Mouse (Mus musculus): ENCODE results near the gene 1700003F12Rik.

1700003F12Rik gene

DNA sequence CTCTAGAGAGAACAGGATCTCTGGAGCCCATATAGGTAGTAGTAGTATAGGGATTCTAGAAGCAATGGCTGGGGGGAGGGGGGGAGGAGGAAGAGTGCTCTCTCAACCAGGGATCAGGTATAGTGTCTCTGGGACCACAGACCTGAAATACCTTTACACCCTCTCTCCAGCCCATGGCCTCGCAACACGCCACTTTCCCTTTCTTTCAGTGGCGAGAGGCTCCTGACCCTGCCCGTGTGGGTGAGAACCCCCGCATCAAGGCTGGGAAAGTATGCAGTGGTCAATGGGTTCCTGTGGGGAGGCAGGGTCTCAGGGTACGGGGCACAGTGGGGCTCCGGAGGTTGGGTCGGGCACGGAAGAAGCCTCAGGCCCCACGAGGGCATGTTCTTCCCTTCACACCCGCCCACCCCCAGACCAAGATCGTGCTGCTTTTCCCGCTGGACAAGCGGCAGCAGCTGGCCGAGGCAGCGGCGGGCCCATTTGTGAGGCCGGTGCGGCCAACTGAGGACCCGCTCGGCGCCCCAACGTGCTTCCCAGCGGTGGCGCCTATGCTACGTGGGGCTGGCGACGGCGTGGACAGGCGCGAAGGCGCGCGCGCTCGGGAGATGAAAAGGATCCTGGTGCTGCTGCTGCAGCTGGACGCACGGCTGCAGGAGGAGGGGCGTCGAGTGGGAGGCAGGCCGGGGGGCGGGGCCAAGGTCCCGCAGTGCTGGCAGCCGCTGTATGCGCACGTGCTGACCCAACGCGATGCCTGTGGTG is 2.4 kb downstream of the 1700003F12Rik start:
- peak in 1 of 2 experiments; percentile 70 for DNase-seq (ENCODE audit: low spot score in 2 of 2)

GRCm38 (mm10) chr2:154549886-154550189 is 3.0 kb downstream of the 1700003F12Rik start:
- no peak for DNase-seq (ENCODE audit: low spot score in 2 of 2)

DNA sequence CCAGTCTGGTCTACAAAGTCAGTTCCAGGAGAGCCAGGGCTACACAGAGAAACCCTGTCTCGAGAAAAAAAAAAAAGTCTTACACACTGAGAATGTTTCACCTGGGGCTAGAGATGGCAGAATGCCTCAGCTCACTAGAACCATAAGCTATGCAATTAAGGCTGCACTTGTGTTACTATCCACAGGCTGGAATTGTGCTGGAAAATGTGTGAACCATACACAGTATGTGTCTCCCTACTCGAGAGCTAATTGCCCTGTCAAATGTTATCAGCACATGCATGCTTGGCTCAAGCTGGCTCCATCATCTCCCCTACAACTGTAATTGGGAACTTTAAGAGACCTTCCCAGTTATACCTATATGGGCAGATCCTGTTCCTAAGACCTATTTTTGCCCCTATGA is 4.1 kb downstream of the 1700003F12Rik start:
- no peak for DNase-seq (ENCODE audit: low spot score in 2 of 2)

DNA sequence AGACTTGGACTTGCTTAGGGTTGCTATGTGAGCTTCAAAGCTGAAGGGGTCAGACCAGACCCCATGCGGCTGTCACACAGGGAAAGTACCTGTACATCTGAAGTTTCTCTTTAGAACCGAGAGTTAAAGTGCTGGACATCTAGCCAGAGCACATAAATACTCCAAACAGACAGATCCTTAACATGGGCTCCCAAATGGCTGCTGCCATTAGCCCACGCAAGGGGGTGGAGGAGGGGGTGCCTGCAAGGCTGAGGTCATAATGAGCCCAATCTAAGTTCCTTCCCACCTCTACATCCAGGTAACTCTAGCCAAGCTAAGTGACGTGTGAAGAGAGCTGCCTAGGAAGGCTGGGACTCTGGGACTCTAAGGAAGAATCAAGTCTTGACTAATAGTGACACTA is 4.6 kb downstream of the 1700003F12Rik start, which contains the start of gene Actl10:
Actl10 (plus strand) TSS at position 301 of the 400 bp plus-strand sequence.
- DNase-seq (ENCODE audit: low spot score in 2 of 2): no peak

- DNase-seq (ENCODE audit: low spot score in 2 of 2): no peak
These were observed 5.0 kb downstream of the 1700003F12Rik start for GRCm38 (mm10) chr2:154551927-154552326.

- DNase-seq (ENCODE audit: low spot score in 2 of 2): peak; percentile 75 to 79
These were observed 5.6 kb downstream of the 1700003F12Rik start for GRCm38 (mm10) chr2:154552424-154552907.

- DNase-seq (ENCODE audit: low spot score in 2 of 2): no peak
These were observed 8.3 kb downstream of the 1700003F12Rik start for GRCm38 (mm10) chr2:154555235-154555634.

DNA sequence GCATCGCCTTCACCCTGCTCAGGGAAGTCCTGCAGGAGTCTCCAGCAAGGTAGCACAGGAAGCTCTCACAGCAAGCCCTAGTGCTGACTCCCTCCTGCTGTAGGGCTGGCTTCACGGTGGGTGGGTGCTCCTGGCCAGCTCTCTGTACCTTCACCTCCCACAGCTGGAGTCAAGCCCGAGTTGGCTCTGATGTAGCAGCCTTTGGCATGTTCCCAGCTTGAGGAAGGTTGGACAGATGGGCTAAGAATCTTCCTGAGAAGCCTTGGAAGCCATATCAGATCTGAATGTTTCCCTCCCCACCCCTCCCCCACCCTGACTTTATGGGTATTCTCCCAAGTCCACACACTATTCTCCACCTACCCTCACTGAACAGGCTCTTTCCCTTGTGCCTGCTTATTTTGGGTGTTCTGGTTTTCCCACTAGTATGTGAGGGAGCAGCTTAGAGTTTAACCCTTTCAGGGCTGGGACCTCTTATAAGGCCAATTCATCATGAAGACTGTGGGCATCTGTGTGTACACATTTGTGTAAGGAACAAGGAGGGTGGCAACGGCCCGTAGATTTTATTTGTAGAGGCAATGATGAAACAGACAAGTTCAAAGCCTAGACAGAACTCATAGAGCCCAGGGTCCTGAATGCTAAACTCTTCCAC is 10.4 kb downstream of the 1700003F12Rik start:
- DNase-seq (ENCODE audit: low spot score in 2 of 2): no peak

GRCm38 (mm10) chr2:154558264-154559039 is 11.6 kb downstream of the 1700003F12Rik start, which contains the start of gene Necab3:
Gene Necab3 (minus strand): TSS chr2:154558890.
- no peak for DNase-seq (ENCODE audit: low spot score in 2 of 2)

DNA sequence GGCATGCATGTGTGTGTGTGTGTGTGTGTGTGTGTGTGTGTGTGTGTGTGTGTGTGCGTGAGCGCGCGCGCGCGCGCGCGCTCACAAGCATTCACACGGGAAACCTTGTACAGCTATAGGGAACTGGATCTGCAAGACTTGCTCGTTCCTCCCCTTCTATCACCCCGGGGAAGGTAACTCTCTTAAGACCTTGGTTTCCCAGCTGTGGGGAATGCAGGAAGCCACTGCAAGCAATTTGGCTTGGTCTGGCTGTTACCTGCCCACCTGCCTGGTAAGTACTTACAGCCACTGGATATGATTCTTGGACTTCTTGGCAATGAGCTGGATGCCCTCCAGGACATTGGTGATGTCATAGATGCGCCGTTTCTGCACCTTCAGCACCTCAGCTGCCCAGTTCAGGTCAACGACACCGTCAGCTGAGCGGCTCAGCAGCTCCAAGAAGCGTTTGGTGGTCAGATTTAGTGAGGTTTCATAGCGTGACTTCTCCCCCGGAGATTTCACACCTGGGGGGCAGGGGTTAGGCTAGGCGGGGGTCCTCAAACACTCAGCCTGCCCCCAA is 16.8 kb downstream of the 1700003F12Rik start:
- no peak for DNase-seq (ENCODE audit: low spot score in 2 of 2)

GRCm38 (mm10) chr2:154565562-154565961 is 18.7 kb downstream of the 1700003F12Rik start:
- no peak for DNase-seq (ENCODE audit: low spot score in 2 of 2)

DNA sequence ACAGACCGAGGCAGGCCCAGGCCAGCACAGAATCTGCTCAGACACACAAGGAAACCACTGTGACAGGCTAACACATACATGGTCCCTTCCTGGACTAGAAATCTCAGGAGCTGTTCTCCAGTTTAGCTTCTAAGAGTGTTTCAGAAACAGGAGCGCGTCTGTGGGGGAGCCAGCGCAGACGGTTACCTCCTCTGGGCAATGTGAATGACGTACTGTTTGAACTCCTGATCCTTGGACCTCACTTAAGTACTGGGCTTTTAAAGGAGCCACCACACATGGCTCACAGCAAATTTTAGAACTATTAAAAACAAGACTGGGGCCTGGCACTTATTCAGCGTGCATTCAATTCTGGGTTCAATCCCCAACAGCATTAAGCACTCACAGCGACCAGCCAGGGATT is 19.8 kb downstream of the 1700003F12Rik start:
- no peak for DNase-seq (ENCODE audit: low spot score in 2 of 2)

DNA sequence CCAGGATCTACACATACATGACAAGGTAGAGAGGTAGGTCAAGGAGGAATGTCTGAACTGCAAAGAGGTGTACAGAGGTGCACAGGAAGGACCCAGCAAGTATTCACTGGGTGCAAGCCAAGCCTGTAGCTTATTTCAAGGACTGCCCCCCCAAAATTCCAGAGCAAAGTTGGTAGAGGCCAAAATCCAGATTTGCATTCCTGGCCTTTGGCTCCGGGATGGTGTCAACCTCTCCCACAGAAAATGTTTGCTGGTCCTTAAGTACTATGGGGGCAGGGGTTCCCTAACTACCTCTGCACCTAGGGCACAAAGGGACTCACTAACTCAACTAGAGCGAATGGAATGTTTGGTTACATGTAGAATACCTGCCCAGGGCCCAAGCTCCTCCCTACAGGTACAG is 20.9 kb downstream of the 1700003F12Rik start:
- no peak for DNase-seq (ENCODE audit: low spot score in 2 of 2)

DNA sequence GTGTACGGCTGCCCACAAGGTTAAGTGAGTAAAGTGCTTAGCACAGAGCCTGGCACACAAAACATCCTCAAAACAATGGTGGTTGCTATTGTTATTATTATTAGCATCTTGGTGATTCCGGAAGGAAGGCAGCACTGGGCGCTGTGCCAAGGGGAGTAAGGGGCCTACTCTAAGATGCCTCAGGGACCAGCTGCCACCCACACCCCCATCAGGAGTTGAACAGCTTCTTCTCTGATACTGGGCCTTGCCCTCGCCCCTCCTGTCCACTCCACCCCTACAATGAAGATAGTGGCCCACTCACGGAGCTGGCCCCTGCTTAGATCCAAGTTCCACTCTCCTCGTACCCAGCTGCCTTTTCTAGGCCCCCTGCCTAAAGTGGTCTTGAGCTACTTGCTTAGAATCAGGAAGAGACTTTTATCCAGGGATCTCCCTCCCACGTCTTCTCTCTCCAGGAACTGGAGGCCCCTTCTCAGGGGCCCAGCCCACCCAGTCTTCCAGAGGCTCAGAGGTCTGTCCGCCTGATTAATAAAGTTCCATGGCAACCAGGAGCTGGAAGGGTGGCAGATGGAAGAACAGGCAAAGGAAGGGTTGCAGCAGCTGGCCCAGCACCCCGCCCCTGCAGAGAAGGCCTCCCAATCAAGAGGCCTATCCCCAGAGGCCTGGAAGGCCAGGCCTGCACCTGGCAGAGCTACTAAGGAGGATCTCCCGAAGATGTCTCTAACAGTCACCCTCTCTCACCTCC is 21.6 kb downstream of the 1700003F12Rik start:
- DNase-seq (ENCODE audit: low spot score in 2 of 2): no peak

GRCm38 (mm10) chr2:154569071-154569748 is 22.3 kb downstream of the 1700003F12Rik start:
- peak in 1 of 2 experiments; percentile 57 for DNase-seq (ENCODE audit: low spot score in 2 of 2)

DNA sequence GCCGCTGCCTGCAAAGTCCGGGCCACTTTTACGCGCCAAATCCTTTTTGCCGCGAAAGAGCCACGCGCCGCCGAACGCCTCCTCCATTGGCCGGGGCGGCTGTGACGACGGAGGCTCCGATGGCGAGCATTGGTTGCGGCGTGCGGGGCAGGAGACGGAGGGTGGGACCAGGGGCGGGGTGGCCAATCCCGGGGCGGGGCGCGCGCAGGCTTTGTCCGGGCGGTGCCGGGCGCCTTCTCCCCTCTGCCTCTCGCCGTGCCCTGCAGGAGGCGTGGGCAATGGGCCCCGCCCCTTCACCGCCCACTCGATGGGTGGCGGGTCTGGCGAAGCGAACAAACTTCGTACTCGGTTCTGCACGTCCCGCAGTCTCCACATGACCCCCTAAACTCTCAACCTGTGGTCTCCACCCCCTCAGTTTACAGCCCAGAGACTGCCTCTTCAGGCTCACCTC is 23.0 kb downstream of the 1700003F12Rik start, which contains the start of gene E2f1:
E2f1 (minus strand) TSS at position 57 of the 451 bp plus-strand sequence.
- DNase-seq (ENCODE audit: low spot score in 2 of 2): peak; percentile 85 to 93

DNA sequence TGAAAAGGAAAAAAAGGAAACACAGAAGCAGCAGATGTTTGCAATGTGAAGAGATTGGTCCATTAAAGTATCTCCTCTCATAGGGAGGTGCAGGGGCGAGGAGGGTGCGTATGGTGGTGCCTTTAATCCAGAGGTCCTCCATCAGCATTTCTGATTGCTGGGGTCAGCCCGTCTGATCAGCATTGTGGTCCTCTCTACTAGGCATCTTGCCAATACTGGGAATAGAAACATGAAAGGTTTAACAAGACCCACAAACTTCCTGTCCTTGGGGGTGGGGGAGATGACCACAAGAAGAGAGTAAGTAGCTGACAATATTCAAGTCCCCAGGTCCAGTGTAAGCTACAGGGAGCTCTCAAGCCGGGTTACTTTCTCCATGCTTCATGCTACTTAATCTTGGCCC is 23.8 kb downstream of the 1700003F12Rik start:
- no peak for DNase-seq (ENCODE audit: low spot score in 2 of 2)

DNA sequence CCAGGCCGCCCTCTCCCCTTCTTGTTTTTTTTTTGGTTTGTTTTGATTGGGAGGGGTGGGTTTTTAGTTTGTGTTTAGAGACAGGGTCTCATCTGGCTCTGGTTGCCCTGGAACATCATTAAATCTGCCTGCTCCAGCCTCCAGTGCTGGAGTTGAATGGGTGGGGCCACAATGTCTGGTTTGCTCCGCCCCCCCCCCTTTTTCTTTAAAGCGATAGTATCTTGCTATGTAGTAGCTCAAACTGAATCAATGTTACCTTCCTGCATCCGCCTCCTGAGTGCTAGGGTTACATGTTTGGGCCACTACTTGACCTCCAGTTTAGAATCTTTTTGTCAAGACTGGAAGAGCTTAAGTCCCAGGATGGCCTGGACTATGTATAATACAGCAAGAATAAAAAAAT is 24.4 kb downstream of the 1700003F12Rik start:
- DNase-seq (ENCODE audit: low spot score in 2 of 2): no peak

- DNase-seq (ENCODE audit: low spot score in 2 of 2): no peak
These were observed 25.1 kb downstream of the 1700003F12Rik start for GRCm38 (mm10) chr2:154571976-154572375.

GRCm38 (mm10) chr2:154572996-154573395 is 26.1 kb downstream of the 1700003F12Rik start:
- no peak for DNase-seq (ENCODE audit: low spot score in 2 of 2)
